Mouse (Mus musculus) liver, embryonic 14.5 days (tissue): ENCODE data around the gene Stard7. TPM values are rescaled to one million over a fixed set of nuclear protein-coding genes. Genes with fewer than 3 reads are reported as not detected.

ENCODE experiments used
- ATAC-seq: fragments of 200-750 bp; cut with Nextera tagmentation; 2 replicates; pipeline ENCODE4 v1.8.0; 2017; ENCODE audit warnings: moderate number of reproducible peaks, mild to moderate bottlenecking, moderate library complexity; ENCODE audit not compliant: insufficient read depth
- DNase-seq, 3 experiments: peaks; one replicate each; pipeline ENCODE4 v3.0.0-alpha.2; 2012 to 2013; ENCODE audit warnings: low read depth in 3 of 3, low spot score in 3 of 3
- H3K27ac ChIP-seq: fragments of 300-500 bp; sonication (generic); 2 replicates; pipeline ENCODE4 v1.5.1; 2014; ENCODE audit warnings: moderate library complexity, mild to moderate bottlenecking, control low read depth, inconsistent platforms
- H3K27me3 ChIP-seq: fragments of 300-500 bp; sonication (generic); 2 replicates; pipeline ENCODE4 v1.6.1; 2014; ENCODE audit warnings: mild to moderate bottlenecking, low read length, moderate library complexity; ENCODE audit not compliant: control insufficient read depth, insufficient read depth
- H3K36me3 ChIP-seq: fragments of 300-500 bp; sonication (generic); replicated peaks from 2 replicates; pipeline ENCODE4 v1.6.1; 2014; ENCODE audit warnings: low read depth; ENCODE audit not compliant: control insufficient read depth, insufficient read depth
- H3K4me1 ChIP-seq, 2 experiments: fragments of 200-500 bp in 1 of 2; fragments of 300-500 bp in 1 of 2; sonication (generic) in 1 of 2; replicated peaks; 2 replicates each; pipeline ENCODE4 v1.6.1; 2012 to 2014; ENCODE audit warnings: antibody characterized with exemption in 1 of 2, inconsistent platforms in 1 of 2, low read length in 1 of 2; ENCODE audit not compliant: control insufficient read depth in 2 of 2, insufficient read depth in 2 of 2
- H3K4me2 ChIP-seq: fragments of 300-500 bp; sonication (generic); 2 replicates; pipeline ENCODE4 v1.6.1; 2014; ENCODE audit warnings: low read depth, mild to moderate bottlenecking, control low read depth, moderate library complexity
- H3K4me3 ChIP-seq, 2 experiments: fragments of 200-500 bp in 1 of 2; fragments of 300-500 bp in 1 of 2; sonication (generic) in 1 of 2; 2 replicates each; pipeline ENCODE4 v1.5.1; 2012 to 2014; ENCODE audit warnings: low read depth in 2 of 2, low read length in 2 of 2, mild to moderate bottlenecking in 2 of 2, control low read depth in 1 of 2, inconsistent platforms in 1 of 2, moderate library complexity in 1 of 2; ENCODE audit not compliant: insufficient read depth in 1 of 2
- H3K9ac ChIP-seq: fragments of 300-500 bp; sonication (generic); replicated peaks from 2 replicates; pipeline ENCODE4 v1.6.1; 2014; ENCODE audit warnings: mild to moderate bottlenecking, control low read depth, moderate library complexity
- H3K9me3 ChIP-seq: fragments of 300-500 bp; sonication (generic); 2 replicates; pipeline ENCODE4 v1.6.1; 2016; ENCODE audit warnings: low read length, mixed read lengths; ENCODE audit not compliant: control insufficient read depth
- CTCF ChIP-seq: IDR thresholded peaks from 2 replicates; pipeline ENCODE4 v1.5.1; 2016; ENCODE audit warnings: antibody characterized with exemption, low read depth, control low read depth
- EP300 ChIP-seq: IDR thresholded peaks from 2 replicates; pipeline ENCODE4 v1.6.1; 2016; ENCODE audit warnings: antibody characterized with exemption, low read depth
- WGBS: fragments of 180-500 bp; shearing (Covaris S2); extraction: QIAGEN DNeasy Blood & Tissue Kit; methylation state at CpG from one replicate; pipeline ENCODE4 v1.1.7; 2014; ENCODE audit not compliant: insufficient replicate concordance; 5-methylcytosine and 5-hydroxymethylcytosine counted together
- polyA plus RNA-seq, 2 experiments: library from polyadenylated mRNA; depleted of rRNA in 1 of 2; stranded (reverse) in 1 of 2; unstranded in 1 of 2; fragments of >200 nt; fragmentation: Nextera tagmentation in 1 of 2; extraction: Ambion mirVana in 1 of 2; gene quantifications; 2 replicates each; pipeline versions ENCODE4 v1.2.1 to v1.2.3; 2012 to 2014

Gene Stard7
- polyA plus RNA-seq, 2 experiments, result 29.8 to 42.0 TPM

DNA sequence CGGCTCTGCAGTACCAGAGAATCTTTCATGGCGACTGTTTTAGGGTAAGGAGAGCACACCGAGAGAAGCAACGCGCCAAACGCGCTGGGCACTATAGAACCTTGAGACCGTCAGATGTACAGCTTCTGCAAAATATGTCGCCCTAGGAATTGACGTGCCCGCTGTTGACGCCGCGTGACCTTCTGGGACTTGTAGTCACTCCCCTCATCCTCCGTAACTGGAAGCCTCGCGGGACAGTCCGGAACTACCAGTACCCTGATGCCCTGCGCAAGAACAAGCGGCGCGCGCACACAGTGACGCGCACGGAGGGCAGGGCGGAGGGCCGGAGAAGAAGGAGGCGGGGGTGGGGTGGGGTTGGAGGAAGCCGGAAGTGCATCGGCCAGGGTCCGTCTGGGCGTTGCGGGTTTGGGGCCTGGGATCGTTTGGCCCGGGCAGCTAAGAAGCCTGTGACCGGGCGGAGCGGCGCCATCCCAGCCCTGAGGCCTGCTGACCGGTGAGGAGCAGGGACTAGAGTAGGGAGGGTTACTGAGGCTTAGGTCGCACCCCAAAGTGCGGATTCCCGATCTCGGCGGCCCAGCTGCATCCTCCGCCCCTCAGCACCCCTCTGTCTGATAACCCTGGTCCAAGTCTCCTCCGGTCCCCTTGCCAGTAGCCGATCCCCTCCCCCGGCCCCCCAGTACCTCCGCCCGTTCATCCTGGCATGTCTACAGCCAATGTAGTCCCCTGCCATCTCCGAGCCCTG is 22.3 kb upstream of the Stard7 start, which contains the start of the genes Ciao1 and Tmem127:
Ciao1 (minus strand) TSS at position 225 of the 742 bp plus-strand sequence.
Tmem127 (plus strand) TSS at position 317 of the 742 bp plus-strand sequence.
- Histone ChIP-seq H3K4me1 (peaks cover 19 to 29% of the 10 kb centered on the region in 2 experiments), H3K27ac (peak within 1 kb of the TSS; percentile 75), H3K36me3 (peaks cover 19% of the 10 kb centered on the region), H3K27me3 (no peaks in the 10 kb centered on the region), H3K9me3 (no peaks in the 10 kb centered on the region), H3K9ac (peak within 1 kb of the TSS; percentile 91), H3K4me3 (peak within 1 kb of the TSS; percentile 84), H3K4me2 (peak within 1 kb of the TSS; percentile 92)
- TF ChIP-seq EP300 (no peak), CTCF (no peak)
- DNase-seq (peak; percentile 98 to 99 (median 99)), ATAC-seq (peak; percentile 97)
- WGBS, result under 1% methylated on average over 47 of the region's 53 CpGs

DNA sequence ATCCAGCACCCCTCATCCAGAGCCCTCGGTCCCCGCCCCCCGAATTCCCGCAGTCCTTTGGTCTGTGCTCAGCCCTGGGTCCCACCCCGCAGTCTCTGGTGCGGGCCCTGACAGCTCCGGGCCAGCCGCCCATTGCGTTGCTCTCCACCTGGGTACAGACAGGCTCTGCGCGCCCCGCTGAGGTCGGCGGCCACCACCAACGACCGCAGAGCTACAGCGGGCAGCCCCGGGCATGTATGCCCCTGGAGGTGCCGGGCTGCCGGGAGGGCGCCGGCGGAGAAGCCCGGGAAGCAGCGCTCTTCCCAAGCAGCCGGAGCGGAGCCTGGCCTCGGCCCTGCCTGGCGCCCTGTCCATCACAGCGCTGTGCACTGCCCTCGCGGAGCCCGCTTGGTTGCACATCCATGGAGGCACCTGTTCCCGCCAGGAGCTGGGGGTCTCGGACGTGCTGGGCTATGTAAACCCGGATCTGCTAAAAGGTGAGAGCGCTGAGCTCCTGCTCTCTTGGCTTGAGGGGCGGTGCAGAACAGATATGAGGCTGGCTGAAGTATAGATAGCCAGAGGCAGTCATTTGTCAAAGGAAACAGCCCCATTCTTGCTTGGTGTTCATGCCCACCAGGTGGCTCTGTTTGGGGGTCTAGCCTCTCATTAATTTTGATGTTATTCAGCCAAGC is 21.5 kb upstream of the Stard7 start:
- Histone ChIP-seq H3K36me3 (peaks cover 19% of the 10 kb centered on the region), H3K4me3 (peak overlapping the region; percentile 84), H3K9ac (peak overlapping the region; percentile 91), H3K27me3 (no peaks in the 10 kb centered on the region), H3K4me2 (peak overlapping the region; percentile 92), H3K4me1 (peaks cover 19 to 29% of the 10 kb centered on the region in 2 experiments), H3K9me3 (no peaks in the 10 kb centered on the region), H3K27ac (peak overlapping the region; percentile 75)
- DNase-seq (peak; percentile 45 to 54 (median 54)), ATAC-seq (peak; percentile 50)
- TF ChIP-seq CTCF (peak; percentile 47), EP300 (no peak)
- 1% methylated on average over 39 of the region's 39 CpGs for WGBS

DNA sequence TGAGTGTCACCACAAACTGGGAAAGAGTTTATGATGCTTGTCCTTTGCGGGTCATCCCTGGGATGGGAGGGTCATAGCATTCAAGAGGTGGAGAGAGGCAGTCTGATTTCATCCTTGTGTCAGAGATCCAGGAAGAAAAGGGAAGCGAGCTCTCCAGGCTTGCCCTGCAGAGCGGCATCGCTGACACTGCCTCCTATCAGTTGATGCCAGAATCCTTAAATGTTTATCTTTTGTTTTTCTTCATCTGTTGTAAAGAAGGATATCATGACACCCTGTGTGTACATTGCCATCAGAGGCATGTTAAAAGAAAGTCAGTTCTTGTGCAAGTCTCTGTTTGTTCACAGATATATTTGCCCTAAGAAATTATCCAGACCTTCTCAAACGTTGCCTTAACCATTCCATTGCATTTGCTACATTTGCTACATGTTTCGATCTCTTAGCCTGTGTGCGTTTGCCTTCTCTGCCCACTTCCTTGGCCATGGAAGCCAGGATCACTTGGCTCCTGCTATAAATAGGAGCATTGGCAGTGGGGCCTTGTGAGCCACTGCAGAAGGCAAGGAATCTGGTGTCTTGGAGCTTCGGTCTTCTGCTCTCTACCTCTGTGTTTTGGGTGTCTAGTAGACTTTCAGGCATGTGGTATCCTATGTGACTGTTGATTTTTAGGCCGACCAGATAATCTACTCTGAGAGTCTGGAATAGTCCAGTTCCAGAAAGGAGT is 19.6 kb upstream of the Stard7 start:
- no peak for ATAC-seq
- 60% methylated on average over 9 of the region's 9 CpGs for WGBS
- H3K36me3 ChIP-seq, result peaks cover 10% of the 10 kb centered on the region
- no peak for DNase-seq
- peak overlapping the region; percentile 92 for H3K4me2 ChIP-seq
- H3K9me3 ChIP-seq, result no peaks in the 10 kb centered on the region
- H3K27me3 ChIP-seq, result no peaks in the 10 kb centered on the region
- peak overlapping the region; percentile 14; the same call in 1 of the 2 replicates for H3K27ac ChIP-seq
- H3K4me3 ChIP-seq, result 0 out of 4 replicates have a peak overlapping the region, but pooled peaks of 1 of the 2 experiments have one; percentile 3
- H3K9ac ChIP-seq, result 0 out of 2 replicates have a peak overlapping the region, but pooled peaks have one; percentile 12
- TF ChIP-seq CTCF (no peak), EP300 (peak; percentile 35; the same call in 1 of the 2 replicates)
- peaks cover 19 to 29% of the 10 kb centered on the region in 2 experiments for H3K4me1 ChIP-seq

DNA sequence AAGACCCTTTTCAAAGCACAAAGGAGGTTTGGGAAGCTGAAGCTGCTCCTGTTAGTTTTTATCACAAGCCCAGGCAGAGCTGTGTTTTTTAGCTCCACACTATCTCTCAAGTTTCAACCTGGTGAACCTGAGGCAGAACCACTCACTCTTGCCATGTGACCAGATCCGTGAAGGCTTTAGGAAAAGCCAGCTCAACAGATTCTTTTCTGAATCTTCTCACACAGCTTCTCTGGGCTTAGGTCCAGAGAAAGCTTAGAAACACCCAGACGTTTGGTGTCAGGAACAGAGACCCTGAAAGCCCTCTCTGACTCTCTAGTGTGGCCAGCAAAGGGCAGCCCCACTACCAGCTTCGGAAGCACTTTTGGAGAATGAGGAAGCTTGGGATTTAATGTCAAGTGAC is 18.6 kb upstream of the Stard7 start:
- DNase-seq, result no peak
- TF ChIP-seq EP300 (no peak), CTCF (no peak)
- no peak overlapping the region for H3K4me3 ChIP-seq
- ATAC-seq, result no peak
- no peak overlapping the region for H3K27ac ChIP-seq
- peaks cover 2% of the 10 kb centered on the region; the same call in 1 of the 2 replicates for H3K36me3 ChIP-seq
- H3K4me1 ChIP-seq, result peaks cover 16 to 24% of the 10 kb centered on the region in 2 experiments
- no peaks in the 10 kb centered on the region for H3K9me3 ChIP-seq
- WGBS, result 71% methylated on average over 3 of the region's 3 CpGs
- no peaks in the 10 kb centered on the region for H3K27me3 ChIP-seq
- H3K9ac ChIP-seq, result no peak overlapping the region
- no peak overlapping the region for H3K4me2 ChIP-seq
